Comparison of ENCODE assay signal across 8 mouse cellular contexts in genomic region chr16:91885389-91886122, GRCm38 (mm10).
DNase-seq lines count a peak whose midpoint lies in the region; ATAC-seq and TF ChIP-seq lines count a peak whose summit lies in the region.

No protein-coding gene starts in this region.

- no peak for TF ChIP-seq EP300 in MEL (IDR thresholded peaks at IDR 0.05; ENCODE audit: low read depth in 1 of 2, low read length in 2 of 2)

- H3K4me2 ChIP-seq in forebrain, embryonic 14.5 days (ENCODE audit: low read length): peak overlapping the region; percentile 10; the same call in 1 of the 2 replicates

- H3K27ac ChIP-seq in MEL (ENCODE audit: control insufficient read depth, low read depth, low read length): no peak overlapping the region
- H3K27ac ChIP-seq in forebrain, embryonic 14.5 days (ENCODE audit: low read depth, low read length): peak overlapping the region; percentile 21; the same call in 1 of the 2 replicates

- H3K27me3 ChIP-seq in MEL (ENCODE audit: control insufficient read depth in 1 of 2, insufficient read depth in 2 of 2, low read length in 2 of 2): no peaks in the 10 kb centered on the region
- H3K27me3 ChIP-seq in forebrain, embryonic 14.5 days (replicated peaks; ENCODE audit: control insufficient read depth, insufficient read depth, low read length): no peaks in the 10 kb centered on the region

- peaks cover 0 to 4% of the 10 kb centered on the region in 2 experiments; a peak in 2 of 4 replicates for H3K36me3 ChIP-seq in MEL (ENCODE audit: control insufficient read depth in 1 of 2, insufficient read depth in 2 of 2, low read length in 2 of 2)
- peaks cover 12% of the 10 kb centered on the region; the same call in 1 of the 2 replicates for H3K36me3 ChIP-seq in forebrain, embryonic 14.5 days (ENCODE audit: control insufficient read depth, insufficient read depth, low read length)

- H3K4me3 ChIP-seq in MEL (ENCODE audit: control insufficient read depth in 1 of 2, insufficient read depth in 1 of 2, low read depth in 2 of 2, low read length in 2 of 2): peak overlapping the region; percentile 32 to 45
- H3K4me3 ChIP-seq in forebrain, embryonic 14.5 days (ENCODE audit: low read depth, low read length): no peak overlapping the region

- 13% methylated on average over 17 of the region's 19 CpGs for WGBS in forebrain, embryonic 14.5 days

- peak; percentile 27 to 84 (median 62); a peak in 5 of 6 replicates for TF ChIP-seq CTCF in MEL (IDR thresholded peaks at IDR 0.05 in 2 of 3, conservative IDR thresholded peaks at IDR 0.05 in 1 of 3; ENCODE audit: control insufficient read depth in 1 of 3, insufficient read depth in 1 of 3, low read depth in 2 of 3, low read length in 3 of 3, poor library complexity in 1 of 3, severe bottlenecking in 1 of 3)

- peak; percentile 28 for DNase-seq in CD4-positive helper T cell, adult 2 months (ENCODE audit: low read depth, low spot score)
- peak; percentile 64 for DNase-seq in MEL (ENCODE audit: low read depth, low spot score)
- DNase-seq in forebrain, embryonic 14.5 days (ENCODE audit: low spot score): no peak
- peak; percentile 65 for DNase-seq in kidney, postnatal 10 days
- peak; percentile 53 for DNase-seq in mesoderm, embryonic 11.5 days (ENCODE audit: low read depth, low spot score)
- peak; percentile 62 for DNase-seq in thymus, postnatal 14 days
- DNase-seq in right cerebral cortex, postnatal 4 days: no peak

- H3K79me2 ChIP-seq in MEL (ENCODE audit: control insufficient read depth, insufficient read depth, low read length, poor library complexity): no peaks in the 10 kb centered on the region

- H3K9ac ChIP-seq in MEL (ENCODE audit: control insufficient read depth, low read depth, low read length, poor library complexity, severe bottlenecking): peak overlapping the region; percentile 42
- 0 out of 2 replicates have a peak overlapping the region, but pooled peaks have one; percentile 21 for H3K9ac ChIP-seq in forebrain, embryonic 14.5 days (ENCODE audit: low read length)

- peaks cover 0 to 9% of the 10 kb centered on the region in 2 experiments; a peak in 2 of 4 replicates for H3K4me1 ChIP-seq in MEL (ENCODE audit: control insufficient read depth in 1 of 2, insufficient read depth in 2 of 2, low read length in 2 of 2)
- peaks cover 6% of the 10 kb centered on the region; the same call in 1 of the 2 replicates for H3K4me1 ChIP-seq in forebrain, embryonic 14.5 days (ENCODE audit: control insufficient read depth, insufficient read depth, low read length)

- no peak for TF ChIP-seq POLR2A in MEL (IDR thresholded peaks at IDR 0.05; ENCODE audit: control insufficient read depth in 1 of 2, insufficient read depth in 1 of 2, low read depth in 1 of 2, low read length in 2 of 2, poor library complexity in 1 of 2)

- TF ChIP-seq RAD21 in MEL (IDR thresholded peaks at IDR 0.05; ENCODE audit: low read depth, low read length): peak; percentile 43

- H3K9me3 ChIP-seq in MEL (replicated peaks; ENCODE audit: insufficient read depth, low read length): no peaks in the 10 kb centered on the region
- H3K9me3 ChIP-seq in forebrain, embryonic 14.5 days (replicated peaks; ENCODE audit: control insufficient read depth, low read length): no peaks in the 10 kb centered on the region

- ATAC-seq in forebrain, embryonic 14.5 days: peak; percentile 31
- ATAC-seq in erythroblast, adult 5-6 weeks (replicated peaks; ENCODE audit: low FRiP score, poor library complexity, severe bottlenecking): no peak

TF ChIP-seq in MEL, 35 proteins besides CTCF, POLR2A, EP300 and RAD21:
- no peak for TF ChIP-seq ZKSCAN1 (IDR thresholded peaks at IDR 0.05; ENCODE audit: low read depth, low read length)
- TF ChIP-seq MAZ (IDR thresholded peaks at IDR 0.05; ENCODE audit: low read depth, low read length): peak; percentile 55; the same call in 1 of the 2 replicates
- peak; percentile 67 for TF ChIP-seq SMC3 (IDR thresholded peaks at IDR 0.05; ENCODE audit: low read depth, low read length)
- no peak for TF ChIP-seq CHD1 (IDR thresholded peaks at IDR 0.05; ENCODE audit: low read depth, low read length)
- no peak for TF ChIP-seq ELF1 (IDR thresholded peaks at IDR 0.05; ENCODE audit: low read depth, low read length)
- TF ChIP-seq POLR2AphosphoS5 (IDR thresholded peaks at IDR 0.05; ENCODE audit: borderline replicate concordance, low read depth, low read length): no peak
TF ChIP-seq in MEL: peak in this region for 2.

Comparison
In these comparisons a context has a peak if more than half of its experiments do, and no peak if none do; other contexts are left out.
1. DNase-seq: peak in CD4-positive helper T cell, adult 2 months (single experiment), MEL (single experiment), kidney, postnatal 10 days (single experiment), mesoderm, embryonic 11.5 days (single experiment) and thymus, postnatal 14 days (single experiment); none in forebrain, embryonic 14.5 days (single experiment) and right cerebral cortex, postnatal 4 days (single experiment).